Mouse (Mus musculus) adipocyte (in vitro differentiated cells): ENCODE data around the gene Gm42372.
"Not testable (repeated sequence)": the region's sequence is repeated elsewhere in the genome, so short reads cannot be mapped to it uniquely, and the experiment has no call there.

Experiments
- DNase-seq: peaks from one replicate; pipeline ENCODE4 v3.0.0-alpha.2; 2016; ENCODE audit warnings: low spot score

The Gm42372 gene

DNA sequence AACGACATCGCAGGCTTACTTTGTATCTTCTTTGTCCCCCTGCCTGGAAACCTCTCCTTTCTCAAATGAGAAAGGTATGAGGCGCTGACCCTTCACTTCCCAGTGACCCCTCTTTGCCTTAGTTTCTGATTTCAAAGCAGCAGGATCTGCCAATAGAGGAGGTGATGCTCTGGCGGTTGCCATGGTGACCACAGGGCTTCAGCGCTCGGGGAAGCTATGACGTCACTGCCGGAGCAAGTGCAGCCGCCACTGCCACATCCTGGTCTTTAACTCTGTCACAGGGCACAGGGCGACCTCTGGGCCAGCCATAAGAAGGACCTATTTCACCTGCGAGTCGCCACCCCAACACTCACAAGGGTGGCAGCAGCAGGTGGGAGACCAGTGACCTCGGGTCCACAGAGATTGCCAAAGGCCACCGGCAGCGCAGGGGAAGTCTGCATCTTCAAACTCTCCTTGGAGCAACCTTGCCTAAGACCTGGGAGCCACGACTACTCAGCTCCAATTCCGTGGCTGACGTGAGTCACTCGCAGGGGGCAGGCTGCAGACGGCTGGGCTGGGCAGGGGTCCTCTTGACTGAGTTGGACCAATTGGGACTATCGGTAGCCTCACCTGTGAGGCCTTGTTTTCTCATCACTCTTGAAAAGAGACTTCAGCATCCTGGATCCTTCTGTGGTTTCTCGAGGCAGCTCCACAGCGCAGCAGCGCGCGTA, at the start of gene Gm42372:
Gm42372 (plus strand) TSS at position 228 of the 710 bp plus-strand sequence.
- DNase-seq = no peak

DNA sequence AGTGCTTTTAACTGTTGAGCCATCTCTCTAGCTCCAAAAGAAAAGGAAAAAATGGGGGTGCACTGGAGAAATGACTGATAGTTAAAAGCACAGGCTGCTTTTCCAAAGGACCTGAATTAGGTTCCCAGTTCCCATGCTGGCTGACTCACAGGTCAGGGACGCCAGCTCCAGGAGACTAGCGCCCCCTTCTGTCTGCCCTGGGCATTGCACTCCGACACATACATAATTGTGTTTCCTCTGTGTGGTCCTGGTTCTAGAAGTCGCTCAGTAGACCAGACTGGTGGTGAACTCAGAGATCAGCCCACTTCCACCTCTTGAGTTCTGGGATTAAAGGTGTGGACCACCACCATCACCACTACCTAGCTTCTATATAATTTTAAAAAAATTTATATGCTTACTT, 45.6 kb upstream of the Gm42372 start:
- DNase-seq = no peak

DNA sequence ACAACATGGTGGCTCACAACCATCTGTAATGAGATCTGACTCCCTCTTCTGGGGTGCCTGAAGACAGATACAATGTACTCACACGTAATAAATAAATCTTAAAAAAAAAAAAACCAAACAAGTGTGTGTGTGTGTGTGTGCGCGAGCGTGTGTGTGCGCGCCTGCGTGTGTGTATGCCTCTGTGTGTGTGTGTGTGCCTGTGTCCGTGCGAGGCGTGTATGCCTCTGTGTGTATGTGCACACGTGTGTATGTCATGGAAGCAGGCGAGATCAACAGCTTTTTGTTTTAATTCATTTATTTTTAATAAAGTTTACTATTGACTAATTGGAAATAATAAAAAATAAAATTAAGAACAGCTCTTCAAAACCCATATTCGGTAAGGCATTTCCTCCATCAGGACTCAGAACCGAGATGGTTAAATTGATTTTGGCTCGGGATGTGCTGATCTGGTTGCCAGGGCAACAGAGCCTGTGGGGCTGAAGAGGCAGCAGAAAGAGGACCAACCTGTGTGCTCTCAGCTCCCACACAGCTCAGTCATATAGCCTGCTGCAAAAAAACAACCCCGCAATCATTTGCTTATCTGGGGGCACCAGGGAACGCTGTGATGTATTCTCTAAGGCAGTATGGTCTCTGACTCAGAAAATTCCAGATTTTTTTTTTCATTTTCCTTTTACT, 44.6 kb upstream of the Gm42372 start:
- DNase-seq = no peak

DNA sequence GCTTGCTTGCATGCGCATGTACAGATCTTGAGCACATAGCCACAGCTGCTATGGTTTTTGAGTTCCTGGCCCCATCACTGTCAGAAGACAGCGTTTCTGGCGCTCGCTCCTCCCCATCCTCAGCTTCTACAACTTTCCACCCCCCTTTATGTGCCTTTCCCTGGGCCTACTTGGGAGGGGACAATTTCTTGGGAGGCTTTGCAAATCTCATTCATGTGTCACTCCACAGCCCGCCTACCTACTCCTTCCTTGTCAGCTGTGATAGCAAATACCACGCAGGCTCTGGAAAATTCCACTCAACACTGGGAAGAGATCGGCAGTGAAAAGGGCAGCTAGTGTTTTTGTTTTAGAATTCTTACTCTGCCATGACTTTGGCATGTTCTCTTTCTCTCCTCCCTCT, 42.6 kb upstream of the Gm42372 start:
- no peak for DNase-seq

DNA sequence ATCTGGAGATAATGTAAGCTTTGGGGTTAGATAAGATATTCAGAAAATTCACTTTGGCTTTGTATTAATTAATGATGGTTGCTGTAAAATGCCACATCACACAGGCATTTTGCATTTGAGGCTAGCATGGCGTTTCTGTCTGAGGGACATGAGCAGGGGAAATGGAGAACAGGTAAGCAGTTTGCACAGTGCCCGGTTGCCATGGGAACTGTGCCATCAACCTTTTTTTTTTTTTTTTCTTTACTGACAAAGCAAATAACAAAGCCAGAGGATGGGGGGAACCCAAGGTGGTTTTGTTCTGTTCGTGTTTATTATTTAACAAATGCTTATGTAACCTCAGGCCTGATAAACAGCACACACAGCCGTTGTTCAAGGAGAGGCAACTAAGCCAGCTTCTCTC, 40.0 kb upstream of the Gm42372 start:
- no peak for DNase-seq

DNA sequence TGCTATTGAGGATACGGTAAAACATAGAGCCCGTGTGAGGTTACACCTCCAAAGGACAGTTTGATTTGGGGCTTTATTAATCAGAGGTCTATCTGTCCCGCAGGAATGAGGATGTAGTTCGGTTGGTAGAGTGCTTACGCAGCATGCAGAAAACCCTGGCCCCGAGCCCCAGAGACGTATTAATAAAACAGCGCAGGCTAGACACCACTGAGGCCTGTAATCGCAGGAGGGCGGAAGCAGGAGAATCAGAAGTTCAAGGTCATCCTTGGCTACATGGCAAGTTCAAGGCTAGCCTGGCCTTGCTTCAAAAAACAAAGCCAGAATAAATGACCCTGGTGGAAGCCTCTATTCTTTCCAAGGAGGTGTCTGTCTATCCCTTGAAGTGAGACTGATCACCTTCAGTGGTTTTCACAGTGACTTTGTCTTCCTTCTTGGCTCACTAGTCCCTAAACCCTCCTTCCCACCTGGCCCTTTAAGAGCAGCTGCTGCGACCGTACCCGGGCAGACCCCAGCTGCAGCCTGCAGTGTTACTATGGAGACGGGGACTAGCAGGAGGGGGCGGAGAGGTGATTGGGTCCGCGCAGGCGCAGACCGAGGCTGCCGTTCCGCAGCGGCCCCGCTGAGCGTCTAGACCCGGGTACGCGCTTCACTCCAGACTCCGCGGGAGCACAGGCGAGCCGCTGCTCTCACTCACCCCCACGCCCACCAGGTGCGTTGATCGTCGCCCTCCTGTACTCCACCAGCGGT, 38.7 kb upstream of the Gm42372 start, which contains the start of gene Pnmal2:
Pnmal2 (plus strand) TSS at position 622 of the 747 bp plus-strand sequence.
- DNase-seq = no peak

DNA sequence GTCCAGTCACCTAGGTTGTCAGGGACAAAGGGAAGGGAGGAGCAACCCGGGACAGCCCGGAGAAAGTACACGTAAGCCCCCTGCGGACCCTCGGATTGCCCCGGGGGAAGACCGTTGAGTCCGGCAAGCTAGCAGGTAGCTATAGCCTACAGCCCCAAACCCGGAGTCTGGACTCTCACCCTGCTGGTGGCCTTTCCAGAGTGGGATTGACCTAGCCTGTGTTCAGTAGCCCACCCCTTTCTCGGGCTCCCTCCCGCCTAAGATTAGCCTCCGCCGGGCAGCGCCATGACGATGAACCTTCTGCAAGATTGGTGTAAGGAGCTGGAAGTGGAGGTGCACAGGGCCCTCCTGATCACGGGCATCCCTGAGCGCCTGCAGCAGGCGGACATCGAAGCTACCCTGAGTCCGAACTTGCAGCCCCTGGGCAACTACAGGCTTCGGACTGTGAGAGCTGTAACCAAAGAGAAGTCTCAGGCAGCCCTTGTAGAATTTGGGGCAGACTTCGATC, 38.0 kb upstream of the Gm42372 start:
- DNase-seq = no peak

DNA sequence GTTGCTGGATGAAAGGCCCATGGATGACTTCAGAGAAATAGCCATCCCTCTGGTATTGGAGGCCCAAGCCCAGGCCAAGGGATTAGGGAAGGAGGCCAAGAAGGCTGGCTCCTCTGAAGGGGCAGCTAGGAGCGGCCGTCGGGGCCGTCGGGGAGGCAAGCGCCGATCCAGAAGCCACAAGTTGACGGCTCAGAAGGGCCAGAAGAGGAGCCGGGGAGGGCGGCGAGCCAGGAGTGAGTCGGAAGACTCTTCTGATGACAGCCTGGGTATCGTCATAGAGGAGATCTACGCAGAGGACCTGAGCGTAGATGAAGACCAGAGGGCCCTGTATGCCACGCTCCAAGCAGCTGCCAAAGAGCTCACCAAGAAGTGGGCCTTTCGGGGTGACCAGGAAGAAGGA, 37.5 kb upstream of the Gm42372 start:
- DNase-seq = no peak

DNA sequence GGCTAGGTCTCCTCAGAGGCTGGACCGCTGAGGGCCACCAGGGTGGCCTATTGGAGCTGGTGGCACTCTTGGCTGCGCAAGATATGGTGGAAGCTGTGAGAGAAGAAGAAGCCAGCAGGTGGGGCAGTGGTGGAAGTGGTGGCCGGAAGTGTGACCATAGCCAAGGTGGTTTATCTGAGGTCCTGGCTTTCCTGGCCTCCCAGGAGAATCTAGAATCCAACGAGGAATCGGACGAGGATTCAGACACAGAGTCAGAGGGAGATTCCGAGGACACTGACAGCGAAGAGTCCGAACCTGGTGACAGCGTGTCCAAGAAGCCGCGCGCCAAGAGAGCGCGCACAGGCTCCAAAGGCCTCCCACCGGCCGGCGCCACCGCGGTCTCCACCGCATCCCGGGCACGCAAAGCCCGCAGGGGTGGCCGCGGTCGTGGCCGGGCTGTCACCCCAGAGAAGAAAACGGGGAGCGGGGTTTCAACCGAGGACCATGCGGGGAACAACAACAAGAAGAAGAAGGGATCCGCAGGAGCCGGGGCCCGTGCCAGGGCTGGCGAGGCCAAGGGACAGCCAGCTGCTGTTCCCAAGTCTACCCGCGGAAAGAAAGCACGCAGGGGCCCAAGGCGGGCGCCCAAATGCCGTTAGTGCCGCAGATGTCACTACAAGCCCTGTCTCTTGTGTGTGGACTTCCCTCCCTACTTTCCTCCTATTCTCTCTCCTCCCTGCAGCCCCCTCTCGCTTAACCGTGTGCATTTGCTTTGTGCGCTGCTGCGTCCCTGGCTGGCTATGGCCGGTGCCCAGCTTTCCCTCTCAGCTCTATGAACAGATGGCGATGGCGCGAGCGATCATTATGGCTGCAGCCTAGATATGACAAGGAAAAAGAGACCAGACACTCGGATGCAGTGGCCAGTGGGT, 36.2 kb upstream of the Gm42372 start:
- DNase-seq = no peak

DNA sequence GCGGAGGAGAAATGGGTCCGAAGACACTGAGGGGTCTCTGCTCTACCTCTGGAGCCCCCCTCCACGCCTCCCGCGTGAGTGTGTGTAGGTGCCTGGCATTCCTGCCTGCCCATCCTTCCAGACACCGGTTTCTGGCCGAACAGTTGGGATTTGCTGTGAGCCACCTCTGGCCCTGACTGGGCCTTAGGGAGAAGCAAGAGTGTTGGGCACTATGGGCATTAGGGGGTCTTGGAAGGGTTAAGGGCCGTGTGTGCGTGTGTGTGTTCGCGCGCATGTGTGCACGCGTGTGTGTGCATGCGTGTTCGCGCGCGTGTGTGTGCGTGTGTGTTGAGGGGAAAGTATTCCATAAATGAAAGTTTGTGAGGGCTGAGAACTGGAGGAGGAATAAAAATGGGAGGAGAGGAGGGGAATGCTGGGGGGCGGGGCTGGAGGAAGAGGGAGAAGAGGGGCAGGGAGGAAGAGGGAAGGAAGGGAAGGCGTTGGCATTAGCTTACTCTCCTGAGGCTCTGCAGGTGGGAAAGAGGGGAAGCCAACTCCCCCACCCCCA, 35.5 kb upstream of the Gm42372 start:
- DNase-seq = no peak

DNA sequence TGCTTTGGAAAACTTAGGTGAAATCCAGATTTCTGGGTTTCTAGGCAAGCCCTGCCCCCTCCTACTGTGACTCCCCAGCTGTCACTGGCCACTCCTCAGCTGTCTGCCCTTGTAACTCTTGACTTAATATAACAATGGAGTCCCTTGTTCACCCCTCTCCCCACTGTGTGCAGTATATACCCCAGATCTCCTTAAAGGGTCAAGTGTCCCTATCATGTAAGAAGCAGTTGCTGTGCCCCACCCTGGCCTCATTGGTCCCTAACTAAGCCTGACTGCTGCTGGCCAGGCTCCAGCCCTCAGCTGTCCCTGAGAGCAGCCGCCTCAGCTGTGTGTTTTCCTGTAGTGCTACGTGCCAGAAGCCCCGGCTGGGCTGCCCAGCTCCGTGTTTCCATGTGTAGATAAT, 34.9 kb upstream of the Gm42372 start:
- no peak for DNase-seq

DNA sequence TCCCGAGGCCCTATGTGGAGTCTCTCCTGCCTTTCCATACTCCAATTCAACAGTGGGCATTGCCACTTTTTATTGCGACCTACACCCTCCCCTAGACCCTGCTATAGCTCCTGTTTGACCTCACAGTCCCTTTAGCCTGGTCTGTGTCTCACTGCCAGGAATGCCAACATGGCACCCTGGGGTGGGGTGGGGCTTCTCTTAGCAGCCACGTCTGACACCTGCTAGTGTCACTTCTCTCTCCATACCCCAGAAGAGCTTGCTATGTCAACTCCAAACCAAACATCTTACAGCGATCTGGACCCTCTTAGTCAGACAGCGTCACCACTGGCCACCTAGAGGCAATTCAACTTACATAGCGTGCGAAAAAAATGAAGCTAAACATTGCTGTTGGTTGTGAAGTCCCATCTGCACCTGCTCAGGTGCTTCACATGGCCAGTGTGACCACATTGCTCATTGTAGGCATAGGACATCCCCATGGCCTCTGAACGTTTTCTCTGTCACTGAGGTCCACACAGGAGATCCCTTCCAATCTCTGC, 33.9 kb upstream of the Gm42372 start:
- DNase-seq = no peak

DNA sequence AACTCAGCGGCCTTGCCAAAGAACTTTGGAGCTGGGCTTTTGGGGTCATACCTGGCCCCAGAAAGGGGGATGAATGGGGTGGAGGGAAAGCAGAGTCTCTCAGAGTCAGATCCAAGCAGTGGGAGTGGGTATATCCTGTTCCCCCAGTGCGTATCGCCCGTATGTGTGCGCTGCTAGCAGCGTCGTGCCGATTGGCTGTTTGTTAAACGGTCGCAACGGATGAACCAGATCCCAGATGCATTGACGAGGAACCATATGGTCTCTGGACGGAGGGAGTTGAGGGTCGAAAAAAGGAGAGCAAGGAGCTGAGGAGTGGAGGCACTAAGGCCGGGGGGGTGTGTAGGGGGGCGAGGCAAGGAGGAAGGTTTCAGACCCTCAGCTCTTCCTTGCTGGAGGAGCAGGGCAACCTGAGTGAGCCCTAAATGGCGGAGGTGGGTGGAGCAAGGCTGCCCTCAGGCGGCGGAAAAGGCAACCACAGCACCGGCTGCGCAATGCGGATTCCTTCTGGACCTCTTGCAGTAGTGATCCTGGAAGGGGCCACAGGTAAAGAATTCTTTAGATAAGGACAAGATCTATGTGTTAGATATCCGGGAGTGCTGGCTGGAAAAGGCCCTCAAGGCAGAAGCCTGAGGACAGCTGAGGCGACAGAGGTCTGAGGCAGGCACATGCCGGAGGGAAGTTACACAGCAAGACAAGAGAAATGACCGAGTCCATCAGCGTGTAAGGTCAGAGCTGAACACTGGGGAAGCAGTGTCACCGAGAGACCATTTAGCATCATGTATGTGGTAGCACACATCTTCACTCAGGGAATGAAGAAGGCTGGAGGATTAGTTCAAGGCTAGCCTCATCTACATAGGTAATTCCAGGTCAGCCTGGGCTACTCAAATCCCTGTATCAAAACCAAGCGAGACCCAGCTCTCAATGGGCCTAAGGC, 32.7 kb upstream of the Gm42372 start:
- DNase-seq = peak; percentile 21

DNA sequence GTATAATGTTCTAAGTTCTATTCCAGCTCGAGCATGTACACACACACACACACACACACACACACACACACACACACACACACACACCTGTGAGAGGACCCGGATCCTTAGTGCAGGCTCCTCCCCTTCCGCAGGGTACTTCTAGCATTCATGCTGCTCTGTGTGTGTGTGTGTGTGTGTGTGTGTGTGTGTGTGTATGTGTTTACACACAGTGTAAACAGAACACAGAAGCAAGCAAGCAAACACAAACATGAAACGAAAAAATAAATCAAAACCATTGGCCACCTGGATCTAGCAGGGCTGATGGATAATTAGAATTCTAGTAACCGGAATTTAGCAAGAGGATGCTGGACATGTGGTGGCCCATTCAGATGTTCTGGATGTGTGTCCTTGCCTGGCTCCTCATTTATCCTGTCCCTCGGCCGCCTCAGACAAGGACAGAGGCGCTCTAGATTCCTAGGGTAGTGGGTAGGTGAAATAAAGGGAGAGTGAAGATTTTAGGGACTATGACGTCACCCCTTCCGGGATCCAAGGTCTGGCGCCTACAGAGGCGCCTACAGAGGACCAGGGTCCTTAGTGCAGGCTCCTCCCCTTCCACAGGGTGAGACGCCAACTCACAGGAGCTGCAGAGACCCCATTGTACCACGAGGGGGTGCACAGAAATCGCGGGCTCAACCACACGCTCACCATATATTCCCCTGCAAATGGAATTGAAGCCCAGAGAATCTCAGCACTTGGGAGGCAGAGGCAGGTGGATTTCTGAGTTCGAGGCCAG, 31.8 kb upstream of the Gm42372 start:
- DNase-seq = peak; percentile 44

DNA sequence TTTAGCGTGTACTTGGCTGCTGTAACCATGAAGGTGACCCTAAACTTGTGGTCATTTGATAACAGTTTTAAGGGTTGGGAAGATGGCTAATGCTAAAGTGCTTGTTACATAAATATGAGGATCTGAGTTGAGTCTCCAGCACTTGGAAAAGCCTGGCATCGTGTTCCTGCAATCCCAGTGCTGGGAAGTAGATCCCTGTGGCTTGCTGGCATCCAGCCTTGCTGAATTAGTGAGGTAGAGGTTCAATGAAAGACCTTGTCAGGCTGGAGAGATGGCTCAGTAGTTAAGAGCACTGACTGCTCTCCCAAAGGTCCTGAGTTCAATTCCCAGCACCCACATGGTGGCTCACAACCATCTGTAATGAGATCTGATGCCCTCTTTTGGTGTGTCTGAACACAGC, 29.1 kb upstream of the Gm42372 start:
- not testable (repeated sequence) for DNase-seq

DNA sequence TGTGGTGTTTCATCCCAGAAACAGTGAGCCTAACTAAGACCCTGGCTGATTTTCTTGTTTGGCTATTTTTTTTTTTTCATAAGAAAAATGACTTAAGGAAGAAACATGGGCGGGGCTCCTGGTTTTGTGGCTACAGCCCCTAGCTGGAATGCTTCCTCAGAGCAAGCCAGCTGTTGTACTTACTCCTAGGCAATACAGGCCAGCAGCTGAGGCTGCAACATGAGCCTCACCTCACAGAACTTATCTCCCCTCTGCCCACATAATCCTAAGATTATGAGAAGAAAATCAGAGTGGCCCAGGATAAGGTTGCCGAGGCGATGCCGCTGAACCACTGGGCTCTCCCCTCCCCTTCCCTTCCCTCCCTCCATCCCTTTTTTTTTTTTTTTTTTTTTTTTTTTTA, 27.2 kb upstream of the Gm42372 start:
- no peak for DNase-seq

DNA sequence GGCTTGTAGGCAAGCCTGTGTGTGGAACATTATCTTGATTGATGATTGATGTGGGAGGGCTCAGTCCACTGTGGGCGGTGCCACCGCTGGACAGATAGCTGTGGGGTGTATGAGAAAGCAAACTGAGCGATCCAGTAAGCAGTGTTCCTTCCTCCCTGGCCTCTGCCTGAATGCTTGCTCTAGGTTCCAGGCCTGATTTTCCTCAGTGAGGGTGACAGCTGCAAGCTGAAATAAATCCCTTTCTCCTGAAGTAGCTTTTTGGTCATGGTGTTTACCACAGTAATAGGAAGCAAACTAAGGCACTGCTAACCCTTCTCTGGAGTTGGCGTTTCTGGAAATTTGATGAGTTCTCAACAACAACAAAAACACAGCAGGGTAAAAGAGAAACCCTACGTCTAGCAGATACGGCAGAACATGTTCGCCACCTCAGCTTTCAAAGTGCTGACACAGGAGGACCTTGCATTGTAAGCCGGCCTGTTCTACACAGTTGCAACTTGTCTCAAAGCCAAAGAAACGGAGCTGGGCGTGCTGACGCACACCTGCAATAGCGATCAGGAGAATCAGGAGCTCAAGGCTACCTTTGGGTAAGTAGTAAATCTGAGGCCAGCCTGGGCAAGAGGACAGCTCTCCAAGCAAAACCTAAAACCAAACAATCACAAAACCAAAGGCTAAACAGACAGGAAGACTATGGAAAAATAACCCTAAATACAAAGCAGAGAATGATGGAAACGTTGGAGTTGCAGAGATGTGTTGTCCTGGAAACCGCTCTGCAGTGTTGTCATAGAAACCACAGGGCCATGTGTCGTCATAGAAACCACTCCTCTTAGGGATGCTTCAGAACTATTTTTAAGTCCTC, 26.2 kb upstream of the Gm42372 start:
- no peak for DNase-seq

DNA sequence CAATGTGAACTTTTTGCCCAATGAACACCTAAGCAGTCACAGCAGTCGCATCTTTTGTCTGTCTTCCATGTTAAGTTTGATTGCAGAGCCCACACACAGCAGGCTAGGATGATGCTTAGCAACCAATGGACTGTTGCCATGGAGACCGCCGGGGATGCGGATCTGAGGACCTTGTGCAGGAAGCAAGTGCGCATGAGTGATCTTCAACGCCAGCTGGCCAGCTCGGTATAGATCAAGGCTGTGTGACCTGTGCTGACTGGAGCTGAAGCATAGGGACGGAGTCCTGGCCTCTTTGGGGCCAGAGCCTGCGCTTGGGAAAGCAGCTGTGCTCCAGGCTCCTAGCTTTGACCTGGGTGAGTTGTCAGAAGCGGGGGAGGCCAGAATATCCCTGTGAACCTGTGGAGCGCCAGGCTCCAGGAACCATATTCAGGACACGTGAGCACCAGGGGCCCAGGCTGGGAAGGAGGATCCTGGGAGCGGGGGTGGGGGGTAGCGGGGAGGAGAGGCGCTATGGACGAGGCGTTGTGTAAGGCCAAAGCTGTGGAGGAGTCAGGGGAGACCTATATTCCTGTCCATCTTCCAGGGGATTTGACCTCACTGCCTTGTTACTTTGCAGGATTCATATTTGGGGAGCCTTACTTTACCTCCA, 23.2 kb upstream of the Gm42372 start, which contains the start of gene Pnmal1:
Pnmal1 (plus strand) TSS at position 141 of the 649 bp plus-strand sequence.
- DNase-seq = no peak
